Mouse (Mus musculus) left cerebral cortex, postnatal 10 days (tissue): ENCODE measurements around the gene Castor1. TPM values are rescaled to one million over a fixed set of nuclear protein-coding genes. Genes with fewer than 3 reads are reported as not detected.
"Not testable (repeated sequence)": the region's sequence is repeated elsewhere in the genome, so short reads cannot be mapped to it uniquely, and the experiment has no call there.

ENCODE experiments used
- DNase-seq, 2 experiments: peaks; one replicate each; pipeline ENCODE4 v3.0.0; 2021 to 2022; ENCODE audit warnings: low spot score in 2 of 2, mixed read lengths in 1 of 2; ENCODE audit errors: extremely low spot score in 1 of 2
- intact Hi-C: fragments of 180-260 bp; cut with DNase I; formaldehyde crosslinking; loops from one replicate; pipeline ENCODE4 v1.15.1; 2025
- total RNA-seq, 2 experiments: library from RNA; stranded (reverse); gene quantifications; 2 replicates each; pipeline ENCODE4 v1.2.3; 2021

Gene Castor1
- 1 to 10 TPM; 2.1 to 5.2 TPM for total RNA-seq

DNA sequence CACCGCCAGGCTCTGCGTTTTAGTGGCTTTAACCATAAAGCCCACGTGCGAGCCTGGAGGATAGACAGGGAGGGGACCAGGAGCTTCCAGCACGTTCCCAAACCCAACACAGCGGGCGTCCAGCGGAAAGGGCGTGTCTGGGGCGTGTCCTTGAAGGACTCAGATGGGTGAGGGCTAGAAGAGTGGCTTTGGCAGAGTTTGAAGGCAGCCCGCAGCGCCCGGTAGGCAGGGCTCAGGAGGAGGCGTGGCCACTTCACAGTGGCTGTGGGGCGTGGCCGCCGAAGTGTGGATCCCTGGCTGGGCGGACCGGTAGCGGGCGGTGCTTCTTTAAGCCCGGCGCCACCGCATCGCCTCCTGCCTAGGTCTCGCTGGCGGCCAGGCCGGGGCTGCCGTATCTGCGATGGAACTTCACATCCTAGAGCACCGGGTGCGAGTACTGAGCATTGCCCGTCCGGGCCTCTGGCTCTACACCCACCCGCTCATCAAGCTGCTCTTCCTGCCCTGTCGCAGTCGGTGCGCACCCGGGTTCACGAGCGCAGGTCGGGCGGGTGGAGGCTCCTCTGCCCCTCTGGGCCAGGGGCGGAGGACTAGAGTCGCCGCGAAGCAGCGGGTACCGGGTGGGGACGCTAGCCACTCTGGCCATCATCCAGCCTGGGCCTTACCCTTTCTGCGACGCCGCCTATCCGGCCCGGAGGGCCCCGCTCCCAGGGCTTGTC is at the start of gene Castor1:
Castor1 (plus strand) TSS at position 312 of the 716 bp plus-strand sequence.
- intact Hi-C loops: loop anchor here (2.0 to 5.0 kb wide), 2 partner anchors 57 to 81 kb away; partner anchors contain the start of genes Ccdc157, Rnf215 and Sf3a1
- peak; percentile 36 to 93 for DNase-seq

DNA sequence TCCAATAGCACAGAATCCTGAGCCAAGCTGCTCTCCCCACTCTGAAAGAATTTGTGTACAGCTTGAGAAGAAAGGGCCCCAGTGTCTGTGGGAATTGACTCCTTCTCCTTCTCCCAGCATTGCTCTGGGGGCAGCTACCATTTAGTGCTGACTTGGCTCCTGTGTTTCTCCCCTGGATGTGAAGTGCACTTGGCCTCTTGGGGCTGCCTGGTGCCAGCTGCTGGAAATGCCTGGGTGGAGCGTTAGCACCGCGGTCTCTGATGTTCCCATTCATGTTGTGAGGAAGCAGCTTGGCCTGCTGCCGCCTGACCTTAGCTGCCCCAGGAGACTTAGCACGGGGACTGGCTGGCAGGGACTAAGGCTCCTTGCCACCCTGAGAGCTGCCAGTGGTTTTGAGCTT is 43.4 kb upstream of the Castor1 start:
- intact Hi-C loops: no loop called here
- DNase-seq: peak; percentile 71 to 75

DNA sequence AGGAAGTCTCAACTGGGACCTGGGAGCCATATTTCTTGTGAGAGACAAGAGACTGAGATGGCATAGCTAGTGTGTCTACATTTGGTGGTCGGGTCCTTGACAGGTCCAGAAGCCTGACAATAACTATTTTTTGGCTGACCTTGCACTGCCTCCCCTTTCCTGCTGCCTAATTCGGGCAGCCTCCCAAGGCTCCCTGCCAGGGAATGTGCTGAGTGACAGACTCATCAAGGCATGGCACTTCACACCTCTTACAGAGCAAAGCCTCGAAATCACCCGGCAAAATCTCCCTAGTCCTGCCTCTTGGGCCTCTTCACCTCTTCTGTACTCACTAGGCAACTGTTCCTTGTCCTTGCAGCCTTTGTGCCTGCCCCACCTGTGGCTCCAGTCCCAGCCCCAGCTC is 40.3 kb upstream of the Castor1 start:
- intact Hi-C loops: no loop called here
- no peak for DNase-seq

DNA sequence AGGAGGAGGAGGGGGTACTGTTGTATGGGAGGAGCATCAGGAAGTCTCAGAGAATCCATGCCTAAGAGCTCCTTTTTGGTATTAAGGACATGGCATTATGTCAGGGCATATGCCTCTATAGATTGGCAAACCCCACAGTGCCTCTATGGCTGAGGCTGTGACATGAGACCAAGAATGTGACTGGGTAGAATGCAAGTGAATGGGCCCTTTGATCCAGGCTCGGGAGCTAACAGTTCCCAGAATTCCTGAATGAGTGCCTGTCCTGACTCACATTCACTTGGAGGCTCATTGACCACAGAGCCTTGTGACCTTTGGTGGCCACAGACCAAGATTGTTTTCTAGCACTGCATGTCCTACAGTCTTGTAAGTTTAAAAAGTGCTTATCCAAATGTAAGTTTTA is 36.0 kb upstream of the Castor1 start:
- intact Hi-C loops: no loop called here
- DNase-seq: no peak

DNA sequence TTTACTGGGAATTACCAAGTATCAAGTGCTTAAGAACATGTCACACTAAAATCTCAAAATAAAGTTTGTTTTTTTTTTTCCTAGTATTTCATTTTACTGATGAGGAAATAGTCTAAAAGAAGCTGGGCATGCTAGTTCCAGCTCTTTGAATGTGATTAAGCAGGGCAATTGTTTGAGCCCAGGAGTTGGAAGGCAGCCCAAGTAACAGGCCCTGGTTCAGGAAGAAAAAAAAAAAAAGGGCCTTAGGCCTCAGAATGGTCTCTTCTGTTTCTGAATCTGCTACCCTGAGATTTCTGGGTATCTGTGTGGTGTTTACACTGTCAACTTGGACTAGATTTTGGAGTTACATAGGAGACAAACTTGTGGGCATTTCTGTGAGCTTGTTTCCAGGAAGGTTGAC is 34.5 kb upstream of the Castor1 start:
- DNase-seq: no peak

DNA sequence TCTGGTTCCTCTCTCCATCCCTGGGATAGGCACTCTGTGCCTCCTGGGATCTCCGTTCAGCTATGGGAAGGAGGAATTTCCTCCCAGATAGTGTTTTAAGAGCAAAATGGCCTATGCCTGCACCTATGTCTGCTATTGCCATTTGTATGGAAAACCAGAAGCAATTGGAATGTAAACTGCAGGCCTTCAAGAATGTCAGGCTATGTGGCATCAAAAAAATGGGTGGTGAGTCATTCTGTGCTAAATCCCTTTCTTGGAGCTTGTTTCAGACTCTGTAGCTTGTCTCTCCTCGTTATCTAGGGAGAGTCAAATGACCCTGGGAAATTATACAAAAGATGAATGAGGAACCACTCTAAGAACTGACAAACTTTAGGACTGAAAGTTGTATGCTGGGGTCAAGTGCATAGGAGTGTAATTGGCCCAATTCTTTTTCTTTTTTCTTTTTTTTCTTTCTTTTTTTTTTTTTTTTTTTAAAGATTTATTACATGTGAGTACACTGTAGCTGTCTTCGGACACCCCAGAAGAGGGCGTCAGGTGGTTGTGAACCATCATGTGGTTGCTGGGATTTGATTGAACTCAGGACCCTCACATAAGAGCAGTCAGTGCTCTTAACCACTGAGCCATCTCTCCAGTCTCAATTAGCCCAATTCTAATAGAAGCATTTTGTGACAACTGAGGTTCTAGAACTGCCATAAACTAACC is 33.6 kb upstream of the Castor1 start:
- intact Hi-C loops: no loop called here
- no peak for DNase-seq

More for the DNA sequence above, 34.5 kb upstream of the Castor1 start:
- intact Hi-C loops: no loop called here

DNA sequence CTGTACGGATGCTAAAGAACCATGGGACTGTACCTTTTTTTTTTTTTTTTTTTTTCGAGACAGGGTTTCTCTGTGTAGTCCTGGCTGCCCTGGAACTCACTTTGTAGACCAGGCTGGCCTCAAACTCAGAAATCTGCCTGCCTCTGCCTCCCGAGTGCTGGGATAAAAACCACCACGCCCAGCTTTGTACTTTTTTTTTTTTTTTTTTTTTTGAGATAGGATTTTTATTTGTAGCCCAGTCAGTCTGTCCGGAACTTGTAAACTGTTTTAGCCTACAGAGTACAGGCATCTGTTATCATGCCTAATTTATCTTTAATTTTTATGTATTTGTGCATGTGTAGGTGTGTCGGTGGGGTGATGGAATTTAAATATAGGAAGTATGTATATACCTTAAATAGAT is 32.5 kb upstream of the Castor1 start:
- DNase-seq, intact Hi-C loops: not testable (repeated sequence)

DNA sequence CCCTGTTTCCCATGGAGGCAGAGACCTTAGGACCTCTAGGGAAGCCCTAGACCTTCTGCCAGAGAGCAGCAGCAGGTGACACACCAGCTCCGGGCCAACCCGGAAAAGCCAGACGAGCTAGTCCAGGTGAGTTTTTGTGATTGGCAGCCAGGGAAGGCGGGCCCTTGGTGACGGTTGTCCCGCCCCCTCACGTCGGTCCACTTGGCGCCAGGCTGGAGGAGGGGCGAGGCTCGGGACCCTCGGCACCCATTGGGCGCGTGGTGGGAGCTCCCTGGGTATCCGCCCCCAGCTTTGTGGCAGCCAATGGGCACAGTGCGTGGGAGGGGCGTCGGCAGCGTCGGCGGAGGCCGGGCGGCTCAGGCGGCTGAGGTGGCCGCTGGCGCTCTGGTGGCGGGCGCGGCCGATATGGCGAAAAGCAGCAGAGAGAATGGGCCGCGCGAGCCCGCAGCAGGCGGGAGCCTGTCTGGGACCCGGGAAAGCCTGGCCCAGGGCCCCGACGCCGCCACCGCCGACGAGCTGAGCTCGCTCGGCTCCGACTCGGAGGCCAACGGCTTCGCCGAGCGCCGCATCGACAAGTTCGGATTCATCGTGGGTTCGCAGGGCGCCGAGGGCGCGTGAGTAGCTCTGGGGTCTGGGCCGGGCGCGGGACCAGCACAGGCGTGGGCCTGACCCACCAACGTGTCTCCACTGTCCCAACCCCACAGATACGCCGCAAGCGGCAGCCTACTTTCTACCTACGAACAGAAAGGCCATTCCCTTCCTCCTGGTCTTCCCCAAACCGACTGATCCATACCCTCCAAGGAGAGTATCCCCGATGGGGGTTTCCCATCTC is 31.3 kb upstream of the Castor1 start, which contains the start of gene Tbc1d10a:
Tbc1d10a (plus strand) TSS at position 304 of the 832 bp plus-strand sequence.
- peak; percentile 97 to 100 for DNase-seq
- intact Hi-C loops: no loop called here

DNA sequence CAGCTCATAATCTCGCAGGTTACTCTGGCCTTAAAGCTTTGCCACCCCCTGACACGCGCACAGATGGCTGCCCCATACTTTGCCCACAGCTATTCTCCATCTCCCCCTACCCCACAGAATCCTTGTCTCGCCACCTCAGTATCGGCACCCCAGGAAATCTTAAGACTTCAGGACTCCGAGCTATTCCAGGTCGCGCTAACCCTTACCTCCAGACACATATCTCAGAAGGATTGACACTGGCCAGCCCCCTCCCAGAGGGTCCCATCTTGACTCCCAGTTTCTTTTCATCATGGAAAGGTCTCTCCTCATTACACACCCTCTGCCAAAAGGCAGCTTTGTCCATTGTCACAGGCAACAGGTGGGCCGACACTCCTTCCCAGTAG is 30.7 kb upstream of the Castor1 start:
- intact Hi-C loops: no loop called here
- DNase-seq: no peak

DNA sequence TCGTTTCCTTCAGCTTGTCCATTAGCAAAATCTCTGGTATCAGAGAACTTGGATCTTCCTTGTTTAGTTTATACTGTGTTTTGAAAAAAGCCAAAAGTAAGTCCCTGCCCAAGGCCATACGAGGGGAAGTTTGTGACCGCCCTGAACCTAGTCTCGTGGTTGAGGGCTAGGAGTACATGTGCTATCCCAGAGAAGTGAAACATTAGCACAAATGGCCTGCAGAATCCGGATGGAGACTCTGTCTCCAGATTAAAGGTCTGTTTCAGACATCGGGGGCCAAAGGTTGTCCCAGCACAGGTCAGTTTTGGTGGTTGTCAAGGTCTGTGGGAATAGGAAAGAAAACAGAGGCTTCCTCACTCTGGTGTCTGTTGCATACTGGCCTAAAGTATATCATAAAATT is 28.8 kb upstream of the Castor1 start:
- intact Hi-C loops: no loop called here
- no peak for DNase-seq

DNA sequence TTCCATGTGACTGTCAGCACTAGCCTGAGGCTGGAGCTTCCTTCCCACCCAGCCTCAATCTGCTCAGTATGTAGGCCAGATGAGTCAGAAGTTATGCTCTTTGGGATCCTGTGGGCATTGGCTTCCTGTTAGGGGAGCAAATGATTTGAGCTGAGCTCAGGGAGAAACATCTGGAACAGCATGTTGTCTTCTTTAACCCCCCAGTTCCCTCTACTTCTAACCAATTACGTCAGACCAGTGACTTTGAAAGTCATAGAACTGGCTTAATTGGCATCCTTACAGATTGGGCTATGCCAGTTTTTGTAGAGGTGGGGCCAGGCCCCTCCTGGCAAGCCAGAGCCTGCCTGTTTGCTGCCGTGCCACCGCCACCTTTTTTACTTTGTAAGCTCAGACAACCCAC is 27.3 kb upstream of the Castor1 start:
- intact Hi-C loops: no loop called here
- DNase-seq: no peak

DNA sequence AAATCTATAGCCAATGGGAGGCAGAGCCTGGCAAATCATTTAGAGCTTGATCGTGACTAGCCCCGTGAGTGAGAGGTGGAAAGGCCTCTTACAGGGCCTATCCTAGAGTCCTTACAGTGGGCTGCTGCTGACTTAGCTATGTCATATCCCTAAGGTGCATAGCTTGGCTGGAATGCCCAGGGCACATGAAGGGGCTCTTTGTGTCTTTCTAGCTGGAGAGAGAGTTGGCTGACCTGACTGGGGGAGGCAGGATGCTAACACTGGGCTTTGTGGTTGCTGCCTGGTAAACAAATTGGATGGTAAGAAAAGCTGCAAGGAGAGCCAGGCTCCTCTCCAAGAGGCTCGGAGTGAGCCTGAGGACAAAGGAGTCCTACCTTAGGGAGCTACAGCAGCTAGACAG is 25.3 kb upstream of the Castor1 start:
- intact Hi-C loops: no loop called here
- no peak for DNase-seq

DNA sequence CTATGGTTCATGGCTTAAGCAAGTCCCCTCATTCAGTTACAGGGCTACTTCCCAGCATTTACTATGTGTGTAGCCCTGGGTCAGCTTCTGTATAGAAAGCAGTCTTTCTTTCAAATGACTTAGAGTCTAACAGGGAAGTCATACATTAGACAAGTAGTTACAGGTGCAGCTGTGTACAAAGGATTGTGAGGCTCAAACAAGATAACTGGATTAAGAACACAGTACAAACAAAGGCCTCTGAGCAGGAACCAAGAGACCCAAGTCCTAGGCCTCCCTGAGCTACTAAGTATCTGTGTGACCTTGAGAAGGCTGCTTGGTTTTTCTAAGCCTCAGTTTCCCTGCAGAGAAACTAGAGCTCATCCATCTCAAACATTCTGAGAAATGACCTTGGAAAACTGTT is 24.6 kb upstream of the Castor1 start:
- intact Hi-C loops: no loop called here
- no peak for DNase-seq

DNA sequence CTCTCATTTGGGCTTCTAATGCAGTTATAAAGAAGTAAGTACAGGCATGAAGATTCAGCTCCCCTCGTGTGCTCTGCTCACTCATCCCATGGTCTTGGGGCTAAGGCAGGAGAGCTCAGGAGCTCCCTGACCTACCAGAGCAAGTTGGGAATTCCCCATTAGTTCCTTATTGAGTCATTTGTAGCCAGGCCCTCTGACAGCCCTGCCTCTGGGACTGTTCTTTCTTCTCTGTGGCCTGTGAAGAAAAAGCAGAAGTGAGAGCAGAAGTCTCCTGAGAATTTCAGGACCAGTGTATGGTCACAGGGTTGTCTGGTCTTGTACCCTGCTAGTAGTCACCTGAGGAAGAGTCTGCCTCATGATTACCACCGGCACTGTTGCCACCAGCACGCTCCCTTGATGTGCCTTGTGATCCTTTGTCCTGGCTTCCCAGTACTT is 22.4 kb upstream of the Castor1 start:
- no peak for DNase-seq
- intact Hi-C loops: no loop called here

DNA sequence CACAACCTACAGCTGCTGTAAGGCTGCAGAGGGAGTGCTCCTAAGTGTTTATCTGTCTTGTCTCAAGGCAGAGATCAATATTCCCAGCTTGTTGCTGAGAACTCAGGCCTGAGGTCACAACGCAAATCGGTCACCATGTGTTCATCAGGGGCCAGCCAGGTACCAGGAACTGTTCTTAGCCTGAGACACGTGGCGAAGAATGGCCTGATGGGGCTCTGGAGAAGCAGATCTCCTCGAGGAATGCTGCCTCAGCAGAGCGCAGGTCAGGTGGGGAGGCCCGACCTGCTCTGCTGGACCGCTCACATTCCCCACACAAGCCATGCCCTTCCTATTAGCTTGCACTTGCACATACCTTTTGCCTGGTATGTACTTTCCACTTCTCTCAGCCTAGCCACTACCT is 21.4 kb upstream of the Castor1 start:
- DNase-seq: no peak
- intact Hi-C loops: no loop called here

DNA sequence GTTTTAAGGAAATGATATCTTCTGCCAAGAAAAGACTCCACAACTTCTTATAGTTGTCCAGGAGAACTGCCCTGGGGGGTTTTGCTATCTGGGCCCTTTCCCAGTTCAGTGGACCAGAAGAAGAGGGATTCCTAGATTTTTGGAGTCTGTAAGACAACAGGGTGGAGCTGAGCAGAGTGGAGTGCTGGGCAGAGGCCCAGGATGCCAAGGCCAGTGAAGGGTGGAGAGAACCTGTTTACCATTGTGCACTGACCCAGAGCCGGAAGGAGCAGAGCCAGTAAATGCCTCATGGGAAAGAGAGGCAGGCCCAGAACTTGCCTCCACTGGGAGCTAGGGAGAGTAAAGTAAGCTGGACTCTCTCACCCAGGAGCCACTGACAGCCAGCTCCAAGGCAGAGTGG is 20.3 kb upstream of the Castor1 start:
- DNase-seq: no peak
- intact Hi-C loops: no loop called here

DNA sequence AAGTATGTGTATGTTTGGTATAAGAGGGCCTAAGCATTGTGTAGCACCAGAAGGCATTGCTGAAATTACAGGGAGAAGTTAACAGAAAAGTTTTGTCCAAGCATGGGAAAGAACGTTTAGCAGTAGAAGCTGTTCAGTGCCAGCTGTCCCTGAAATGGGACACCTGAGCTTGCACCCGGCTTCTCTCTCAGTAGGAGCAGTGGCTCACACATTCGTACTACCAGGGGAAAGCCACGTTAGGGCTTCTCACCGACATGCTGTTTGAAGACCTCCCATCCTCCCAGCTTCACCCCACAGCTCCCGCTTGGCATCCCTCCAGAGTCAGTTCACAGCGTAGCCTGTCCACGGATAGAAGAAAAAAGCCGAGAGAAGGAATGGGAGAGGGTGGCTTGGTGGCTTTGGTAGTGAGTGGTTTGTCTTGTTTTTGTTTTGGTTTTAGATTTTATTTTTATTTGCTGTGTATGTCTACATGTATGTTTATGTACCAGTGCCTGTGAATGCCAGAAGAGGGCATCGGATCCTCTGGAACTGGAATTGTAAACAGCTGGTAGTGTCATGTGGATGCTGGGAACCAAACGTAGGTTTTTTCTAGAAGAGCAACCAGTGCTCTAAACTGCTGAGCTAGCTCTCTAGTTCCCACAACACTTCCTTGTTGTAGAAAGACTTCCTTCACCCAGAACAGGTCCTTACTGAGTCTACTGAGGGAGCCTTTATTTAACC is 15.9 kb upstream of the Castor1 start:
- intact Hi-C loops: no loop called here
- no peak for DNase-seq

DNA sequence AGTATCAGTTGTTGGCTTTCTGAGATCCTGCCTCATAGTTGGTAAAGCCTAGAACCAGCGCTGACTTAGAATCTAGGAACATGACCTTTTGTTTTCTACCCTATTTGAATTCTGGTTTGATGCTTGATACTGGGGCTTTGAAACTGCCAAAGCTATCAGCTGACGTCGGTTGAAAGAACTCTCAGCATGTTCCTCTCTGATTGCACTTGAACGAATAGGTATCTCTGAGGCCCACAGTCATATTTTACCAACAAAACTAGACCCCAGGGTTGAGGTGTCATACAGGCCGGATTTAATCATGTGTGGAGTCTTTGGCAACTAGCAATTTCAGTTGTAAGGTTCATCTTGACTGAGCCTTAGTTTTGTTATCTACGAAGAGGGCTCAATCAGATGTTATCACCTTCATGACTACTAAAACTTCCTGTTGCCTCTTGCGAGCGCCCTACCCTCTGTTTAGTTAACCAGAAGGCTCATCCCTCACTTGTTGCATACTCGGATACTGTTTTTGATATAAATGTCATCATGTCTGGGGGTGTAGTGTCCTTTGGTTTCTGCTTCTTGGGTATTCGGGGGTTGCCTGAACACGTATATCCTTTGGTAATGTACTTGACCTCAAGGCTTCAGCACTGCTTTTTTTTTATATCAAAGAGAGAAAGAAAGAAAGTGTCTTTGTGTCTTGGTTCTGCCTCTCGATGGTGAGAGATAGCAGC is 14.9 kb upstream of the Castor1 start:
- DNase-seq: no peak
- intact Hi-C loops: no loop called here
